Mouse (Mus musculus) bone marrow, adult 2 months (tissue): ENCODE results near the gene Gm4846.
"Not testable (repeated sequence)": the region's sequence is repeated elsewhere in the genome, so short reads cannot be mapped to it uniquely, and the experiment has no call there.

Source experiments
- CTCF ChIP-seq: fragments of 200-500 bp; IDR thresholded peaks from 2 replicates; pipeline ENCODE4 v1.5.1; 2011; ENCODE audit warnings: low read length, control low read depth; ENCODE audit not compliant: control insufficient read depth, insufficient read depth
- POLR2A ChIP-seq: fragments of 200-500 bp; IDR thresholded peaks from 2 replicates; pipeline ENCODE4 v1.6.1; 2011; ENCODE audit warnings: low read depth, mild to moderate bottlenecking, control low read depth, low read length, borderline replicate concordance; ENCODE audit not compliant: control insufficient read depth

GRCm38 (mm10) chr1:166519626-166520025 is 22.2 kb upstream of the Gm4846 start:
- not testable (repeated sequence) for TF ChIP-seq CTCF, POLR2A
